Mouse (Mus musculus): ENCODE data around the gene Tmtc2.

Tmtc2 gene

DNA sequence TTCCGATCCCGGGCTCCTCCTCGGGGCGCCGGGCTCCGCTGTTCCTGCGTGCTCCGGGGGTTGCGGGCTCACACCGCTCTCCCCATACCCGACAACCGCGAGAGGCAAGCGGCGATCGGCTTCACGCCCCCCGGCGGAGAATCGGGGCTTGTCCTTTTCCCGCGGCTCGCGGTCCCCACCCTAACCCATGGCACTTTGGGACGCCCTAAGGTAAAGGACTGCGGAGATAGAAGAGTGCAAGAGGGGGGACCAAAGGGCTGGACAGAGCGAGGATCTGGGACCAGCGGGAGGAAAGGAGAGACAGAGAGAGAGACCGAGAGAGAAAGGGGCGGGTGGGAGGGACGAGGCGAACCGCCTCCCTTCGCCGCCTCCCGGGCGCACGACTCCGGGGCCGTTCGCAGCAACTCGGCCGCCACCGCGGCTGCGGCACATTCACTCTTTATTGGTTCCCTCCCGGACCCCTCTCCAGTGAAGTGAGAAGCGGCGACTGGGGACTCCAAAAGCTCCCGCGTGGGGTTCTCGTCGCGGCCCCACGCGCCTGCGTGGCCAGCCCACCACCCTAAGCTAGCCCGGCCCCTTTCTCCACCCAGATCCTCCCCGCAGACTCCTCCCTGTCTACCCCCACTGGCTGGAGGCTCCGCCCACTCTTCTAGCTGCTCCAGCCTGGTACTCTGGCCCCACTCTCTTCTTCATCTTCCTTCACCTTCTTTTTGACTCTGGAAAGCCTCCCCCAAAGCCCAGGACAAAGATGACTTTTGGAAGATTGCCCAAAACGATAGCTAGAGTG is at the start of gene Tmtc2:
Gene Tmtc2, minus strand, starts transcription at position 544 of the 787 bp plus-strand sequence.
- no peak for DNase-seq (ENCODE audit: low read depth, low spot score)

DNA sequence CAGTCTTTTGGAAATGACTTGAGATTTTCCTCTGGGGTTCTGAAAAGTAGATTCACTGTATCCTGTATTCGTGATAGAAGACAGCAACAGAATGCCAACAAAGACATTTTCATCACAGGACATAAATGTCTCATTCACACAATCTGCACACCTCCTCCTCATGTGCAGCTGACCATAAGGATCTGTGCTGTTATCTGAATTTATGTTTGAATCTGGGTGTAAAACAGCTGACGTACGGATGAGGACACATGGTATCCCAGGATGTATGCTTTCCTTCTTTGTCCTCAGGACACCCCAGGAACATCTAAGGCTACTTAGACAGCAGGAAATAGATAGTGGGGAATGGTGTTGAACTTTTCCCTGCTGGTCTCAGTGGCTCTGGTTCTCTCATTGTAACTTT is 37.9 kb upstream of the Tmtc2 start:
- no peak for DNase-seq (ENCODE audit: low read depth, low spot score)

DNA sequence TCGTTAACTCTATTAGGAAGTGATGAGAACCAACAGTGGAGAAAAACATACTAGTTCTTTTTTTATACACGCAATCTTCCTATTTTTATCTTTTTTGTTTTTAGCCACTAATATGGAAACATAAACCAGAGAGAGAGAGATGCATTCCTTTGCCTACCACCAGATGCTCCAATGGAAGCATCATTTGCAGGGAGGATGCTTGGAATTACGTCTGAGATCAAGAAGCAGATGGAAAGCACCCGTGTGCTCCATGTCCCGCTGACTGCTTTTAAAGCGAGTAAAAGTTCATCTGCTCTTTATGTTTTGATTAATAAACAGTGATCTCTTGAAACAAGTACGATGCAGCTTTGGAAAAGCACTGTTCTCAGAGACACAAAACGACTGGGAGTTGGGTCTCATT is 24.6 kb upstream of the Tmtc2 start:
- DNase-seq (ENCODE audit: low read depth, low spot score), result no peak

DNA sequence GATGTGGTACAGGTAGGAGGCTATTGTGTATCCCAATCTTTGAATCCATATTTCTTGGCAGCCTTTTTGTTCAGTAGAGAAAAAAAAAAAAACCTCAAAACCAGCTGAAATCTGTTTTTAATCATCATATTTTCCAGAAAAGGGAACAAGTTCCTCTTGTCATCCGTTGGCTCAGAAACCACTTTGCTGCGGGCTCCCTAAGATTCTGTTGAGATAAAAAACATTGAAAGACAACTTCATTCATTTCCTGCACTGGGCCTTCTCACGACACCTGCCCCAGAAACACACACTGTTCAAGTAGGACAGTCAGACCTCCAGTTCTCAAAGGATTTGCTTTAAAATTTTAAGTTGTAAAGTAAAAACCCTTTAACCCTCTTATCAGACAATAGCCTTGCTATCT is 23.0 kb upstream of the Tmtc2 start:
- no peak for DNase-seq (ENCODE audit: low read depth, low spot score)

DNA sequence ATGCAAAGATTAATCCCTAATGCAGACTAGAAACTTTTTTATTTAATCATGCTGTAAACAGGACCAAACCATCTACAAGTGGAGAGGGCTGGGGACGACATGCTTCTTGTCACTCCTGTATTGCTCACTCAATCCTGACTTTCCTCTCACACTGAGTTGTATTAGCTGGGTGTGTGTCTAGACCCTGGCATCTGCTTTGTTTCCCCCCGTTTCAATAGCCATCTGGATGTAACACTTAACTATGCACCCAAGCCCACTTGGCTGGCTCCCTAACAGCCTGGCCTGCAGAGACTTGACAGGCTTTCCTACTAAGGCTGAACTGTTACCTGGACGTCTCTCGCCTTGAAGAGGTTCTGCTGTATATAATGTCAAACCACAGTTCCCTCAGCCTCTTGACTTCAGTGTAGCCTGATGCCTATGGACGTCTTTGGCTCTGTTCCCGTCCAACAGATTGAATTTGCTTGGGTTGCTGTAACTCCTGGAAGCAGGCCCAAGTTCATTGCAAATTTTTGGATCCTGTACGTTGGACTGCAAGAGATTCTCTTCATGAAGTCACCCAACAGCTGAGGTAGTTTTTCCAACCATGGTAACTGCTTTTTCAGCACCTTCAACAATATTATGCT is 21.3 kb upstream of the Tmtc2 start:
- DNase-seq (ENCODE audit: low read depth, low spot score), result no peak

DNA sequence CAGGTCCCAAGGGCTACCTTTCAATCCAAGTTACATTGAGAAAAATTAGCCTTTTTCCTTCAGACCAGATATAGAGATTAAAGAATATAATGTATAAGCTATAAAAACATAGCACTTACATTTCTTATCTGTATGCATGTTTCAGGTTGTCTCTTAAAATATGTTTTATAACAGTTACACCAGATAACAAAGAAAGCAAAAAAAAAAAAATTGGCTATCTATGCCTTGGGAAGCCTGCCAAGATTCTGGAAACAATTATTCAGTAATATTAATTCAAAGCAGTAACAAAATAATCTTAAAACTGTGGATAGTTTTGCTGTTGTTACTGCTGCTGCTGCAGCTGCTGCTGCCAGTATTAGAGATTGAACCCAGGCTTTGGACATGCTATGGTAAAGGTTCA is 13.9 kb upstream of the Tmtc2 start:
- no peak for DNase-seq (ENCODE audit: low read depth, low spot score)

DNA sequence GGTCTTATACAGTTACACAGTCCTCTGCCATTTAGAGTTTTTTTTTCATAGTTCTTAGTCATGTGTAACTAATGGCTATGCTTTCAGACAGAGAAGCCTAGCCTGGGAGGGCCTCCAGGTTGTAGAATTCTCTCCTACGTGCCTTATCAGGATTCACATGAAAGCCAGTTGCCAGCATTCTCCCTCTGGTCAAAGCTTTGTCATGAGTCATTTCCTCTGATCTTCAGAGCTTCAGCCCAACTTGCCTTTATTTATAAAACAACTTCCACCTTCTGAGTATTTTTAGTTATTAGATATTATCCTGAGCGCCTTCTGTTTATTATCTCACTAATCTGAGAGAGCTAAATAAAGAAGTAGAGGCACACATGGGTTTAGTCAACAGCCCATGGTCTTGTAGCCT is 5.1 kb upstream of the Tmtc2 start:
- DNase-seq (ENCODE audit: low read depth, low spot score), result no peak

DNA sequence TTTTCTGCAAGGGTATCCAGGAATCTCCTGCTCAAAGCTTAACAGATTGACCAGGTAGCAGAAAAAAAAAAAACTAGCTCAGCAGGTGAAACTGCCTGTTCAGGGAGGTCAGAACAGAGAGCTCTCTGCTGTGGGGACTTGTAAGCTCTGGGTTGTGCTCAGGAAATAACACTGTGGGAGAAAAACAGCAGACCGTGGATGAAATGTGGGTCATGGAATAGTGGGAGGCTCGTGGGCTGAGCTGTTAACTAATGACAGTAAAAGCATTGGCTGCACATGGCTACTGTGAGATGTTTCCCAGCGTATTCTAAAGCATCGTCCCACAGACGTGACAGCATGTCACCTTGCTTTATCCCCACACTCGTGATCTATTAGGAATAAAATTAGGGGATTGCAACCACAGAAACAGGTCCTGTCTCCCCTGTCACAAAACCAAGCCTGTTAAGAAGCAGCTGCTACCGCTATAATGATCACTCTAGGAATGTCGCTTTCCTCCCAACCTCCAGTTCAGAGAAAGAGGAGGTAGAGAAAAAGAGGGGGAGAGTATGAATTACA is 4.1 kb upstream of the Tmtc2 start:
- no peak for DNase-seq (ENCODE audit: low read depth, low spot score)

DNA sequence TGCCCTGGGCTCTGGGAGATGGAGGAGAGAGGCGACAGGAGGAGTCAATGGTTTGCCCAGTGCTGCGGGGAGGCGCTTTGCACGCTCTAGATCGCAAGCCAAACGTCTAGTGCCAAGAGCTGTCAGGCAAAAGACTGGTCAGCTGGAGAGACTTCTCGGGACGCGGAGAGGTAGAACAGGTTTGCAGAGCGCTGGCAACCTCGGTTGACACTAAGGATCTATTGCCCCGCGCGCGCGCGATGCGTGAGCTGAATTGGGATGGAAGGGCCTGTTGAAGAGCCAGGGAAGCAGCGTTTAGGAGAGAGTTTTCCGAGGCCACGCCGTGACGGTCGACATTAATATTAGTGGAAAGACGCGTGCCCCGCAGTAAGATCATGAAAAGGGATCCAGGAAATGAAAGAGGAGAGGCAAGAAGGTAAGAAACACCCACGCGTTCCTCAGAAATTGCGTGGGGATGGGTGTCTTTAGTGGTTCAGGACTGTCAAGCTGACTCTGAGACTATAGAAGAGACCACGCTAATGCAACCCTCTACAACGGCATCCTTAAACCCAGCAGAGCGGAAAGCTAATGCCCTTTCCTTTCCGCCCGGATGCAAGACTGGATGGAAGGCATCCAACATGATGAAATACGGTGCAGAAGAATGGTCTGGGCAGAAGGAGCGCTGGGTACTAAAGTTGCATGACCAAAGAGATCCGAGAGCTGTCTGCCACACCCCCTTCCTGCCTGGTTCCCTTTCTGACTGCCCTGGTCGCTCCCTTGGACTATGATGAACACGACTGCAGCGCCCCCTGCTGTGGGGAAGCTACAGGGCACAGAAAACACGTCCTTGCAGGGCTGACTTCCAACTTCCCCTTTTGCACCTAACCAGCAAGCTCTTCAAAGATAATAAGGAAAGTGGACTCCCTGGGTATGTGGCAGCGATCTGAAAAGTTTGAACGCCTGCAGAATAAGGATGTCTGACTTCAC is 727 bp upstream of the Tmtc2 start:
- peak; percentile 92 for DNase-seq (ENCODE audit: low read depth, low spot score)

DNA sequence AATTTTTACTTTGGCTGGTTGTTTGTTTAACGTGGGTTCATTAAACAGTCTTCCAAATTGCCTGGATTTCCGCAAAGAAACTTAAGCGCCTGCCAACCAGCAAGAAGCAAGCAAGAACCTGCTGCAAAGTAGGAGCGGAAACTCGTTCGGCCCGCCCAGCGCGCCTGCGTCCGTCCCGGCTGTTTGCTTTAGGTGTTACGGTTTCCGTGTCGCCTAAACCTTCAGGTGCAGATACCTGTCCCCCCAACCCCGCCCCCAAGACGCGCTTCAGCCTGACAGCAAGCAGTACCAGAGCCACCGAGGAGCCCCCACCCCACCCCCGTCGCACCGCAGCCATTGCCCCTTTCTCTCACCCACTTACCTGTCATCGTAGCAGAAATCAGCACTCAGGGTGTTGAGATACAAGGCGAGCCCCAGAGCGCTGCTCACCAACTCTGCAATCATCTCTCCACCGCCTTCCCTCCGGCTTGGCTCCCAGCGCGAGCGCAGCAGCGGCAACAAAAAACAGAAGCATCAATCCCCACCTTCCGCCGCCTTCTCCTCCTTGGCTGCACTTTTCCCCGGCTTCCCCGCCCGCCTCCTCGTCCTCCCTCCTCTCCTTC is 844 bp downstream of the Tmtc2 start:
- no peak for DNase-seq (ENCODE audit: low read depth, low spot score)

DNA sequence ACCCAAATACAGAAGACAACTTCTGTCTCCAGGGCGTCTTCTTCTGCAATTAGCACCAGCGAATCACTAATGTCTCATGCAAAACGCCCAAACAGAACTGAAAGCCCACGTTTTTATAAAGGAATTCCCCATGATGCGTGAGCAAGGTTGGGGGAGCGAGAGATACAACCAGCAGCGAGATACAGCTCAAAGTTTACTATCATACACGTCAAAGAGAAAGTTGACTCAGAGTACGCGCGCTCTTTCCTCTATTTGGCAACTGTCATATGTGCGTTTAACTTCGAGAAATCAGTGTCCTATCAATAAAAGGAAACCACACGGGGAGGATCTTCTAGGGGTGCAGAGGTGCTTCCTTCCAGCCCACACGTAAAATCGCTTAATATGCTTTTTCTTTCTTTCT is 1.4 kb downstream of the Tmtc2 start:
- DNase-seq (ENCODE audit: low read depth, low spot score), result peak; percentile 79

DNA sequence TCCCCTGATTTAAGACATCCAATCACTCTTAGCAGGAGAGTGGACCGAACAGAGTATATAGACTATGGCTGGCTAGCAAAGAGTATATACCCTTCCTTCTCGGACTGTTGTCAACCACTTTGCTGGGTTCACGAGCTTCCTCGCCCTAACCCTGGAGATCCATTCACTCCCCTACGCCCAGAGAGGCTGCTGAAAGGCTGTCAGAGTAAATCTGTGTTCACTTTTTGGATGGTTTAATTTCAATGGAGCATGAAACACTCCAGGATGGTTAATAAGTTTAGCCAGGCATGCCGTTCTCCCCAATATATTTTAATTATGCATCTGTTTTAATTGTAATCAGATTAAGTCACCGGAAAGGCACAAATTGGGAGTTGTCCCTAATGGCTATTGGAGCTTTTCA is 1.9 kb downstream of the Tmtc2 start:
- DNase-seq (ENCODE audit: low read depth, low spot score), result no peak

DNA sequence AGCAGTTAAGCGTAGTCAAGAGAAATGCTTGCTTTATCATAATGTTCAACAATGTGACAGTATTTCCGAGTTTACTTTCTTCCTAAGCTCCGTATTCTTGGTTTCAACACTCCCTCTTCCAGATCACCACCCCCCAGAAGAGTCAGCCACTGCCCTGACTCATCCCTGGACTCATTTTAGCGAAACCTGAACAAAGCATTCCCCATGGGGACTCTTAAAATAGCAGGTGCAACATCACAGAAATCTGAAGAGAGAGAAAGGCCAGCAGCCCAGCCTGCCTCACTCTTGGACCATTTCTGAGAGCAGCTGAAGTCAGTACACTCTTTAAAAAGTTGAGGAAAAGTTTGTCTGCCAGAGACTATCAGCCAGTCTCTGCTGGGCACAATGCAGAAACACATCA is 2.4 kb downstream of the Tmtc2 start:
- peak; percentile 28 for DNase-seq (ENCODE audit: low read depth, low spot score)

DNA sequence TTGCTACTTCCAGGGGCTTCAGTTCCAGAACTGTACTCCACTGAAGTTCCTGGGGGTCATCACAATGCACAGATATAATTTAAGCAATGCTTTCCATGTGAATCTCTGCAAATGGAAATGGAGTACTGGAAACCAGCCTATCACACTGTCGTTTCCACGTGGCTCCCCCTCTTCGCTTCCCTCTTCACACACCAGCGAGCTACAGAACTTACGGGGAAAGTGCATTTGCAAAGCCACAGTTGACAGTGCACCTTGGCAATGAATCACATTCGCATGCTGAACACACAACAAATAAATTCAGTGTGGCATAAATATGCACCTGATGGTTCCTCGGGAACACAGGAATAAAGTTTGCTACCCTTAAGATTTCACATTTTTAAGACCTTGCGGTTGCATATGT is 3.2 kb downstream of the Tmtc2 start:
- DNase-seq (ENCODE audit: low read depth, low spot score), result no peak

DNA sequence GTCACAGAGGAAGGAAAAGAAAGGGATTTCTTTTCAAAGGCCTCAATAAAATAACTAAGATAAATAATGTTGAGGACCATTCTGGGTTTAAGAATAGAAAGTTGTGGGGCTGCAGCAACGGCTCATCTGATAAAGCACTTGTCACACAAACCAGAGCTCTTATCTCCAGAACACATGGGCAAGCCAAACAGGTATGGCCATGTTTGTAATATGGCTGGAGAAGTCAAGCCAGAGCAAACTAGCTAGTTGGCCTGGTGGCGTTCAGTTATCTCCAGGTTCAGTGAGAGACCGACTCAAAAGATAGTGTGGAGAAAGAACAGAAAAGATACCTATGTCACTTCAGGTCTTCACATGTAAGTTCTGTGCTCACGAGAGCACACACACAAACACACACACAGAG is 4.7 kb downstream of the Tmtc2 start:
- no peak for DNase-seq (ENCODE audit: low read depth, low spot score)

DNA sequence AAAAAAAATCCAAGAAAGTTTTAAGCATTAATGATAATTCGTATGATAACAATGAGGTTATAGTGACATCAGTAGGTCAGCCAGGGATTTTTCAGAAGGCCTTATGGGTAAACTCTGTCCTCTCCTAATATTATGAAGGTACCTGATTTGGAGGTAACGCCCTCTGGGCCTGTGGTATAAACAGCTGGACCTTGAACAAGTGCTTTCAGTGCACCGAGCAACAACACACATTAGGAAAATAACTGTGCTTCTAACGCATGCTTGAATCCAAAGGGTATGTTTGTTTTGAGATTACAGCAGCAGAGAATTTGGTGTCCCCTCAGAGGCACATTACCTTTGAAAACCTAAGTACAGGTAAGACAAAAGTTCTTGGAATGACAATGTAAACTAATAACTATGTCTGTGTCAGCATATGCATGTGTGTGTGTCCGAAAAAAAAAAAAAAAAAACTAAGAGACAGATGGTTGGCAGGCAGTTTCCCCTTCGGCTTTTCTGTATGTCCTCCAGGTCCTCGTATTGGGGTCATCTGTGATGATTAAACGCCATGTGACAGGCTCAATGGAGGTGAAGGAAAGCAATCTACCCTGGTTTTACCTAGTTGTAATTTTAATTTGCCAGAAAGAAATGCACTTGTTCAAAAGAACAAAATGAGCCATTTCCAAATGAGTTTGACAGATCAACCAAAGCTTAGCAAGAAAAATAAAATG is 6.3 kb downstream of the Tmtc2 start:
- no peak for DNase-seq (ENCODE audit: low read depth, low spot score)

DNA sequence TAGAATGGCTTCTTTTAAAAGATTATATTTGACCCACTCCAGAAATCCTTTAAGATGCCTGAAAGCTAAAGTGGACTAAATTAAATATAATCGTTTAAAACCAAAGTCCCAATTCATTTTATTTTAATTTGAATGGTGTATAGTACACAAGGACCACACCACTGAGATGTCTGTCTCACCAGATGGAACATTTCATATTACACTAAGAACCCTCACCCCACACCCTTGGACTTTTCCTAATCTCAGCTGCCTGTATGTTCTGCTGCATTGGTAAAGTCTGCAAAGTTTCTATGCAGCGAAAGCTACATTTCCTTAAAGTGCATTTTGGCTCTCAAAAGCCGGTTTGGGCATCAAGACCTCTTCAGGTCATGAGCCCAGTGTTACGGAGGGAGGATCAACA is 12.7 kb downstream of the Tmtc2 start:
- DNase-seq (ENCODE audit: low read depth, low spot score), result no peak

DNA sequence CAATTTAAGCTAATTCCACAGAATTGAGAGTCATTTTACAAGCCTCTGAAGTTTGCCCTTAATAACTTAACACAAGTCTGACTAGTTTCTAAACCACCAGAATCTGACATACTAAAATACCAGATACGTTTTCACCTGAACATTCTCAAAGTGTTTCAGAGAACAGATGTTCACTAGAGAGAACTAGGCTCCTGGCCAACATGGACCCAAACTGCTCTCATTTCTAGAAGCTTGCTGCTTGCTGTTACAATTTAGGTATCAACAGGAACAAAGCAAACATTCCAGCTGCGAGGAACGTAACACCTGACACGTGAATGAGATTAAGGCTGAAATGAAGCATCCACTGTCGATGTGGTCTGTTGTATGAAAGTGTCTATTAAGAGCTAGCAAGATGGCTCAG is 16.7 kb downstream of the Tmtc2 start:
- no peak for DNase-seq (ENCODE audit: low read depth, low spot score)

DNA sequence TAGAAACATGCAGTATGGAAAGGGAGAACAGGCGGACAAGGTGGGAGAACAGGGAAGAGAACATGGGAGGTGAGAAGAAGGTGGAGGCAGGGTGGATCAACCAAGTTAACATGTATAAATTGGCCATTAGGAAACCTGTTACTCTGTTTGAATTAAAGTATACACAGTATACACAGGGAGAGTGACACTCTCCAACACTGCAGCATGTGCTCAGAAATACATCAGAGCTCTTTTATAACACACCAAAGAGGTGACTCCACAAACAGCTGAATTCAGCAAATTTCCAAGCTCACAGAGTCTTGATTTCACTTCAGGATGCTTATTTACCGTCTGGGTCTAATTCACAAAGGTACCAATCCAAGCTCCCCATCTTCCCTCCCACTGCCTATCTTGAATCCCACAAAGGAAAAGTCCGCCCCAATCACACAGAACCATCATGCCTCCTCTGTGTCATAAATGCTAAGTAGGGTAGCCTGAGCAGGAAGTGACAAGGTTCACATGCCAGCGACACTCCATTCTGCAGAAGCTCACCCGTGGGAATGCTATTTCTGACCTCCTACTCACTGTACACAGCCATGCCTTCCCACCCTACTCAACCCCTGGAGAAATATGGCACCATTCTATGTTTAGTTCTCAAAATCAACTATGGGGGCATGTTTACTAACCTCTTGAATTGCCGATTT is 17.2 kb downstream of the Tmtc2 start:
- DNase-seq (ENCODE audit: low read depth, low spot score), result no peak

DNA sequence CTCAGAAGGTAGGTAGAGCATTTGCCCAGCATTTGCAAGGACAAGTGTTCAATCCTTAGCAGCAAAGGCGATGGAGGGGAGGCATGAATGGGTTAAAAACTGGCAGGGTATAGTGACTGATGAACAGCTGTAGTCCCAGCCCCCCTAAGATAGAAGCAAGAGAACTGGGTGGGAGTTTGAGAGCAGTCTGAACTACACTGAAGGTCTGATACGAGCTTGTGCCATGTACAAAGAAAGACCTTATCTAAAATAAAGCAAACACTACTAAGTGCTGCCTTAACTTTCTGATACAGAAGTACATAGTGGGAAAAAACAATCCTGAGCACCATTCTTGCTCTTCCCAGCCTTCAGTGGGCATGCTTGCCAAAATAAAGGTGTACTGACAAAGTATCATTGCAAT is 20.1 kb downstream of the Tmtc2 start:
- no peak for DNase-seq (ENCODE audit: low read depth, low spot score)

Measured in A20 (cell line).